34 mouse cellular contexts compared by ENCODE assay signal in genomic region chr5:35427901-35428300, GRCm38 (mm10). TPM values are rescaled to one million over a fixed set of nuclear protein-coding genes. Genes with fewer than 3 reads are reported as not detected.
DNase-seq lines count a peak whose midpoint lies in the region; ATAC-seq and TF ChIP-seq lines count a peak whose summit lies in the region.
"Had no signal": no experiment of that assay in that cellular context is flagged by ENCODE, and none has a peak within 500 bp of the region (broad histone marks: within the 10 kb centered on the region; RNA-seq: fewer than 3 reads in every experiment).

No protein-coding gene starts in this region.

- H3K4me3 ChIP-seq in embryonic facial prominence, embryonic 11.5 days (ENCODE audit: low read depth, low read length), result no peak overlapping the region
- H3K4me3 ChIP-seq in embryonic facial prominence, embryonic 10.5 days, result no peak overlapping the region
- no peak overlapping the region for H3K4me3 ChIP-seq in liver, embryonic 14.5 days (ENCODE audit: insufficient read depth in 1 of 2, low read depth in 2 of 2, low read length in 2 of 2)
- H3K4me3 ChIP-seq: embryonic facial prominence, embryonic 15.5 days; forebrain, embryonic 13.5 days; heart, embryonic 13.5 days; limb, embryonic 10.5 days; limb, embryonic 15.5 days; midbrain, embryonic 13.5 days; neural tube, embryonic 15.5 days had no signal

- H3K9ac ChIP-seq in embryonic facial prominence, embryonic 11.5 days (replicated peaks; ENCODE audit: low read length), result no peak overlapping the region
- no peak overlapping the region for H3K9ac ChIP-seq in liver, embryonic 14.5 days (replicated peaks)
- H3K9ac ChIP-seq: embryonic facial prominence, embryonic 15.5 days; forebrain, embryonic 13.5 days; heart, embryonic 13.5 days; hindbrain, embryonic 14.5 days; limb, embryonic 15.5 days; midbrain, embryonic 13.5 days; neural tube, embryonic 15.5 days had no signal

- no peaks in the 10 kb centered on the region for H3K36me3 ChIP-seq in embryonic facial prominence, embryonic 11.5 days (replicated peaks; ENCODE audit: control insufficient read depth, insufficient read depth, low read depth, low read length)
- no peaks in the 10 kb centered on the region for H3K36me3 ChIP-seq in embryonic facial prominence, embryonic 10.5 days (replicated peaks)
- no peaks in the 10 kb centered on the region for H3K36me3 ChIP-seq in liver, embryonic 14.5 days (replicated peaks; ENCODE audit: control insufficient read depth, insufficient read depth, low read depth)
- H3K36me3 ChIP-seq: embryonic facial prominence, embryonic 15.5 days; heart, embryonic 13.5 days; limb, embryonic 10.5 days; limb, embryonic 15.5 days; midbrain, embryonic 13.5 days; neural tube, embryonic 15.5 days had no signal

- H3K27ac ChIP-seq in embryonic facial prominence, embryonic 11.5 days (replicated peaks; ENCODE audit: low read depth, low read length), result no peak overlapping the region
- no peak overlapping the region for H3K27ac ChIP-seq in embryonic facial prominence, embryonic 10.5 days (replicated peaks)
- no peak overlapping the region for H3K27ac ChIP-seq in liver, embryonic 14.5 days
- H3K27ac ChIP-seq: embryonic facial prominence, embryonic 15.5 days; forebrain, embryonic 13.5 days; heart, embryonic 13.5 days; hindbrain, embryonic 14.5 days; limb, embryonic 10.5 days; limb, embryonic 15.5 days; macrophage; midbrain, embryonic 13.5 days; neural tube, embryonic 15.5 days had no signal

- 0 out of 2 replicates have a peak, but pooled peaks have one; percentile 21 for ATAC-seq in embryonic facial prominence, embryonic 11.5 days (replicated peaks; ENCODE audit: insufficient number of reproducible peaks, low FRiP score, low TSS enrichment, low read depth)
- ATAC-seq in liver, embryonic 14.5 days (ENCODE audit: insufficient read depth), result peak; percentile 11; the same call in 1 of the 2 replicates
- ATAC-seq: forebrain, embryonic 13.5 days; midbrain, embryonic 13.5 days had no signal

- 65% methylated on average over 6 of the region's 6 CpGs for WGBS in embryonic facial prominence, embryonic 11.5 days
- 69% methylated on average over 6 of the region's 6 CpGs for WGBS in embryonic facial prominence, embryonic 10.5 days
- WGBS in liver, embryonic 14.5 days (ENCODE audit: insufficient replicate concordance), result 60% methylated on average over 6 of the region's 6 CpGs

- DNase-seq in embryonic facial prominence, embryonic 11.5 days (ENCODE audit: low spot score), result no peak
- no peak for DNase-seq in embryonic facial prominence, embryonic 10.5 days (ENCODE audit: low spot score)
- DNase-seq in kidney, adult 8-10 months, result peak; percentile 36 to 65
- no peak for DNase-seq in kidney, postnatal 10 days
- DNase-seq in kidney, postnatal 36 days, result peak; percentile 45 to 73
- peak in 2 of 3 experiments; percentile 3 to 28 for DNase-seq in liver, embryonic 14.5 days (ENCODE audit: low read depth in 3 of 3, low spot score in 3 of 3)
- DNase-seq in spleen, postnatal 10 days (ENCODE audit: low spot score in 2 of 2), result no peak
- DNase-seq in left cerebral cortex, adult 18-20 months (ENCODE audit: low spot score in 2 of 2), result no peak
- DNase-seq: cerebellum, adult 18-20 months; cerebellum, postnatal 10 days; gastrocnemius, postnatal 10 days; heart, postnatal 10 days; layer of hippocampus, postnatal 36 days; right cerebral cortex, postnatal 25 days; thymus, adult 18-20 months; thymus, postnatal 25 days had no signal

- H3K27me3 ChIP-seq in embryonic facial prominence, embryonic 11.5 days (ENCODE audit: control insufficient read depth, insufficient read depth, low read length), result no peaks in the 10 kb centered on the region
- H3K27me3 ChIP-seq in embryonic facial prominence, embryonic 10.5 days (replicated peaks; ENCODE audit: low read depth, poor library complexity, severe bottlenecking), result peaks cover 88% of the 10 kb centered on the region
- no peaks in the 10 kb centered on the region for H3K27me3 ChIP-seq in liver, embryonic 14.5 days (ENCODE audit: control insufficient read depth, insufficient read depth, low read length)
- H3K27me3 ChIP-seq: forebrain, embryonic 13.5 days had no signal

- no peak overlapping the region for H3K4me2 ChIP-seq in embryonic facial prominence, embryonic 11.5 days (ENCODE audit: low read depth, low read length)
- no peak overlapping the region for H3K4me2 ChIP-seq in liver, embryonic 14.5 days (ENCODE audit: low read depth)
- H3K4me2 ChIP-seq: embryonic facial prominence, embryonic 15.5 days; forebrain, embryonic 13.5 days; heart, embryonic 13.5 days; hindbrain, embryonic 14.5 days; limb, embryonic 15.5 days; midbrain, embryonic 13.5 days; neural tube, embryonic 15.5 days had no signal

- no peaks in the 10 kb centered on the region for H3K9me3 ChIP-seq in embryonic facial prominence, embryonic 11.5 days (replicated peaks; ENCODE audit: control insufficient read depth, low read length)
- H3K9me3 ChIP-seq in embryonic facial prominence, embryonic 10.5 days, result peaks cover 3% of the 10 kb centered on the region; the same call in 1 of the 2 replicates
- no peaks in the 10 kb centered on the region for H3K9me3 ChIP-seq in liver, embryonic 14.5 days (ENCODE audit: control insufficient read depth, low read length)
- H3K9me3 ChIP-seq: embryonic facial prominence, embryonic 15.5 days; forebrain, embryonic 13.5 days; heart, embryonic 13.5 days; limb, embryonic 10.5 days; limb, embryonic 15.5 days; midbrain, embryonic 13.5 days; neural tube, embryonic 15.5 days had no signal

- no peak for TF ChIP-seq EP300 in liver, embryonic 14.5 days (IDR thresholded peaks at IDR 0.05; ENCODE audit: low read depth)

- TF ChIP-seq CTCF in liver, embryonic 14.5 days (IDR thresholded peaks at IDR 0.05; ENCODE audit: low read depth), result no peak

- peaks cover 4% of the 10 kb centered on the region; the same call in 1 of the 2 replicates for H3K4me1 ChIP-seq in embryonic facial prominence, embryonic 11.5 days (ENCODE audit: control insufficient read depth, insufficient read depth, low read length)
- H3K4me1 ChIP-seq in embryonic facial prominence, embryonic 10.5 days, result peaks cover 31% of the 10 kb centered on the region
- H3K4me1 ChIP-seq in liver, embryonic 14.5 days (replicated peaks; ENCODE audit: control insufficient read depth in 2 of 2, insufficient read depth in 2 of 2, low read length in 1 of 2), result peaks cover 0 to 10% of the 10 kb centered on the region in 2 experiments; a peak in 2 of 4 replicates
- H3K4me1 ChIP-seq: embryonic facial prominence, embryonic 15.5 days; heart, embryonic 13.5 days; limb, embryonic 15.5 days; neural tube, embryonic 15.5 days had no signal

RNA-seq across cellular contexts. Expression of gene Hmx1, which starts 39.0 kb away (rescaled TPM):
- 11.8 and 12.3 TPM in 2 replicates for polyA plus RNA-seq in embryonic facial prominence, embryonic 11.5 days (2014; fragmentation: Nextera tagmentation; extraction: Ambion mirVana)
- polyA plus RNA-seq in embryonic facial prominence, embryonic 10.5 days (2016; fragmentation: Nextera tagmentation; extraction: Ambion mirVana), result 3.4 and 5.5 TPM in 2 replicates
- polyA plus RNA-seq in liver, embryonic 14.5 days (2012; rRNA removed), result not detected in 2 replicates
- polyA plus RNA-seq in liver, embryonic 14.5 days (2014; fragmentation: Nextera tagmentation; extraction: Ambion mirVana), result not detected in 2 replicates
- total RNA-seq in left cerebral cortex, adult 18-20 months (2021), result not detected
- total RNA-seq: common myeloid progenitor, adult 5-6 weeks; gastrocnemius, postnatal 10 days; heart, adult 8-10 months; heart, postnatal 10 days; hematopoietic stem cell, adult 5-6 weeks; layer of hippocampus, postnatal 36 days; left cerebral cortex, postnatal 10 days; megakaryocyte-erythroid progenitor cell, adult 5-6 weeks had no signal
- polyA plus RNA-seq: forebrain, embryonic 13.5 days; gonadal fat pad, adult 2 months; hindbrain, embryonic 14.5 days; large intestine, adult 2 months; limb, embryonic 15.5 days; lung, embryonic 16.5 days; macrophage; midbrain, embryonic 13.5 days; stomach, embryonic 16.5 days had no signal

Comparison
In these comparisons a context has a peak if more than half of its experiments do, and no peak if none do; other contexts are left out.
1. DNase-seq: peak in kidney, adult 8-10 months (2 of 2), kidney, postnatal 36 days (2 of 2) and liver, embryonic 14.5 days (2 of 3); none in embryonic facial prominence, embryonic 11.5 days (single experiment), embryonic facial prominence, embryonic 10.5 days (single experiment), kidney, postnatal 10 days (single experiment), spleen, postnatal 10 days (0 of 2) and left cerebral cortex, adult 18-20 months (0 of 2).